Mouse (Mus musculus): ENCODE measurements around the gene Bbx. TPM values are rescaled to one million over a fixed set of nuclear protein-coding genes. Genes with fewer than 3 reads are reported as not detected.

Gene Bbx
- polyA plus RNA-seq, 1 experiment from 2014 or later = 33.1 TPM

DNA sequence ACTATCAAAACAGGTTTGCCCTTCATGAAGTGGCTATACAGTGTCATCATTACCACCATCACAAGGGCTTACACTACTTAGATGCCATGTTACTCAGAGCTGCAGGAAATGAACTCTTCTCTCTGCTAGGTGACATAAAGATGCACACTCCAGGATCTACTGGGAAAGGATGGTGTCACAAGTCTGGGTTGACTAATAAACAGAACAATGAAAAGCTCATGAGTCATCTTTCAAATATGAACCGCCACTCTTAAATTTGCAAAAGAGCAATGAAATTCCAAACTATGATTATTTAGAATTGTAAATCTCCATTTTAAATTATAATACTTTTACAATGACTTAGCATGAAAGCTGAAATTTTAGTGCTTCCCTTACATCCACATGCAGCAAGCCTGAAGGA is 129.6 kb downstream of the Bbx start:
- Histone ChIP-seq H3K9me3 (ENCODE audit: control insufficient read depth, low read length) (no peaks in the 10 kb centered on the region), H3K36me3 (ENCODE audit: control insufficient read depth, insufficient read depth, low read length) (no peaks in the 10 kb centered on the region), H3K4me2 (ENCODE audit: low read length) (no peak overlapping the region), H3K27me3 (ENCODE audit: control insufficient read depth, insufficient read depth, low read length) (no peaks in the 10 kb centered on the region), H3K9ac (ENCODE audit: low read length) (no peak overlapping the region), H3K27ac (replicated peaks in 1 of 2; ENCODE audit: control insufficient read depth in 1 of 2, insufficient read depth in 1 of 2, low read depth in 2 of 2, low read length in 2 of 2) (no peak overlapping the region), H3K4me1 (ENCODE audit: control insufficient read depth in 2 of 2, insufficient read depth in 2 of 2, low read length in 2 of 2) (peaks cover 2 to 17% of the 10 kb centered on the region in 2 experiments), H3K4me3 (ENCODE audit: control insufficient read depth in 1 of 2, insufficient read depth in 1 of 2, low read depth in 1 of 2, low read length in 2 of 2) (no peak overlapping the region)
- 98% methylated on average over 1 of the region's 1 CpGs for WGBS
- no peak for ATAC-seq (ENCODE audit: insufficient number of reproducible peaks, insufficient read depth, low FRiP score, low read depth)

DNA sequence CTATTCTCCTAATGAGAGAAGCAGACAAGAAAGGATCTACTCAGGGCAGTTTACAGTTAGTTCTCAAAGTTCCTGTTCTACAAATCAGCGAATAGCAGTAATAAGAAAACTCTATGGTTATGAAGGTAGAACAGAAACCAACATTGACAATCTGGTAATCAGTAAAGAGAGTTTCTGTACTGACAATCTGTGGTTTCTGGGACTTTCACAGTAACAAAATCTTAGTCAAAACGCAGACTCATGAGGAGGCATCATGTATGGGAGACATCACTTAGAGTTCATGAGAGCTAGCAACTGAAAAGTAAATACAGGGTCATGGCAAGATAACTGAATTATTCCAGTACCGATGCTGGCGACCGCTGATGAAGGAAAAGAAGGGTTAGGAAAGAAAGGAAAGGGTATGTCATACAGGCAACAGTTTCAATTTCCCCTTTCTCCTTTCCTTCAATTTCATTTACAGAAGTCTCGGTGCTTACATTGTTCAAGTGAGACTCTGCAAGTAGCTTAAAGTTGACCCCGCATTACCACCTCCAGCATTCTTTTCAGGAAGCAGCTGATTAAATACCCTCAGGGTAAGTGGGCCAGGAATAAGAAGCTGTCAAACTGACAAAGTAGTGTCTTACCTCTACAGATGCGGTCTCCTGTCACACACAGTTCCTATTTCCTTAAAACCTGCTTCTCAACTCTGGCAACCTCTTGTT is 133.3 kb downstream of the Bbx start:
- Histone ChIP-seq H3K4me2 (ENCODE audit: low read length) (no peak overlapping the region), H3K27me3 (ENCODE audit: control insufficient read depth, insufficient read depth, low read length) (no peaks in the 10 kb centered on the region), H3K4me1 (ENCODE audit: control insufficient read depth in 2 of 2, insufficient read depth in 2 of 2, low read length in 2 of 2) (peaks cover 0 to 11% of the 10 kb centered on the region in 2 experiments; a peak in 3 of 4 replicates), H3K27ac (replicated peaks in 1 of 2; ENCODE audit: control insufficient read depth in 1 of 2, insufficient read depth in 1 of 2, low read depth in 2 of 2, low read length in 2 of 2) (no peak overlapping the region), H3K4me3 (ENCODE audit: control insufficient read depth in 1 of 2, insufficient read depth in 1 of 2, low read depth in 1 of 2, low read length in 2 of 2) (no peak overlapping the region), H3K9me3 (ENCODE audit: control insufficient read depth, low read length) (no peaks in the 10 kb centered on the region), H3K9ac (ENCODE audit: low read length) (no peak overlapping the region), H3K36me3 (ENCODE audit: control insufficient read depth, insufficient read depth, low read length) (no peaks in the 10 kb centered on the region)
- ATAC-seq (ENCODE audit: insufficient number of reproducible peaks, insufficient read depth, low FRiP score, low read depth) = no peak
- WGBS = 52% methylated on average over 8 of the region's 8 CpGs

DNA sequence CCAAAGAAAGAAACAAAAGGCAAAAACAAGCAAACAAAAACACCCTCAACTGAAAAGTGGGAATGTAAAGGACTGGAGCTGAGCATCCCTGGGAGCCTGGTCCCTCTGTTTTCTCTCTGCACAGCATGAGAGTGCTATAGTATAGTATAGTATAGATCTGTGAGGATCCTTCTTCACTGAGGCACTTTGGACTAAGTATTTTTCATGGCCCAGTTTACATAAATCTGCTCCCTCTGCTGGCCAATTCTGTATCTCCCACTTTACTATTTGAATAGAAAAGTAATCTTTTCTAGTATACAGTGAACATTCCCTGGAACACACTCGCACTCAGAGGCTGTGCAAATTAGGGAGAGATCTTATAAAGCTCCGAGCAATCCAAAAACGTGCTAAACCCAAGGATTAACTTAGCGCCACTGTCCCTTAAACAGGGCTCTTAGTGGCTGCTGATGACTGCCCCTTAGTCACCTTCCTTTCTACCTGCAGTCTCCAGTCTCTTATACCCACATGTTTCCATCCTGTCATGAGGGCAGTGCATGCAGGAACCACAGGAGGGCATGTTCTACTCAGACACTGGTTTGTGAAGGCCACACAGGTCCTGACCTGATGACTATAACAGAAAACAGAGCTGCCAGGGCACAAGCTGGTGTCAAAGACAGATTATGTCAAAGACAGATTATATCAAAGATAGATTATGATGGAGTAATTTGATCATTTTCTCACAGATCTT is 138.5 kb downstream of the Bbx start:
- Histone ChIP-seq H3K4me1 (ENCODE audit: control insufficient read depth in 2 of 2, insufficient read depth in 2 of 2, low read length in 2 of 2) (peaks cover 0 to under 1% of the 10 kb centered on the region in 2 experiments; a peak in 1 of 4 replicates), H3K27me3 (ENCODE audit: control insufficient read depth, insufficient read depth, low read length) (no peaks in the 10 kb centered on the region), H3K9me3 (ENCODE audit: control insufficient read depth, low read length) (no peaks in the 10 kb centered on the region), H3K27ac (replicated peaks in 1 of 2; ENCODE audit: control insufficient read depth in 1 of 2, insufficient read depth in 1 of 2, low read depth in 2 of 2, low read length in 2 of 2) (no peak overlapping the region), H3K36me3 (ENCODE audit: control insufficient read depth, insufficient read depth, low read length) (no peaks in the 10 kb centered on the region), H3K4me3 (ENCODE audit: control insufficient read depth in 1 of 2, insufficient read depth in 1 of 2, low read depth in 1 of 2, low read length in 2 of 2) (no peak overlapping the region), H3K4me2 (ENCODE audit: low read length) (no peak overlapping the region), H3K9ac (ENCODE audit: low read length) (no peak overlapping the region)
- whole genome bisulfite sequencing = 71% methylated on average over 4 of the region's 4 CpGs
- ATAC-seq (ENCODE audit: insufficient number of reproducible peaks, insufficient read depth, low FRiP score, low read depth) = no peak

DNA sequence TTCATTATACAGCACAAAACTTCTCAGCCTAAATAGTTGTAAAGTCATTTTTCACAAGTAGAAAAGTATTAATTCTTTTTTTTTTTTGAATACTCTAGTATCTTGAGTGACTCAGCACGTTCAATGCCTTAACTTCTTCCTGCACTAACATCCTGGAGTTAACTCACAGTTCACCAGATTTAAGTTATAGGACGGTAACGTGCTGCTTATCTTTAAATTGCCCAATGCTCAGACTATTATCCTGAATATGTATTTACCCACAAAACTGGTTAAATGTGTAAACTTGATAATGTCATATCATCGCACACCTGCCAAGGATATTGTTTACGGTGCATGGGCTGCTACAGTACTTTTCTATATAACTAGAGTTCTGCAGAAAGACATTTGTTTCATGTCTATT is 139.4 kb downstream of the Bbx start:
- no peak overlapping the region for H3K4me3 ChIP-seq (ENCODE audit: control insufficient read depth in 1 of 2, insufficient read depth in 1 of 2, low read depth in 1 of 2, low read length in 2 of 2)
- no peak overlapping the region for H3K27ac ChIP-seq (replicated peaks in 1 of 2; ENCODE audit: control insufficient read depth in 1 of 2, insufficient read depth in 1 of 2, low read depth in 2 of 2, low read length in 2 of 2)
- ATAC-seq (ENCODE audit: insufficient number of reproducible peaks, insufficient read depth, low FRiP score, low read depth) = no peak
- no peaks in the 10 kb centered on the region for H3K9me3 ChIP-seq (ENCODE audit: control insufficient read depth, low read length)
- H3K36me3 ChIP-seq (ENCODE audit: control insufficient read depth, insufficient read depth, low read length) = no peaks in the 10 kb centered on the region
- no peak overlapping the region for H3K4me2 ChIP-seq (ENCODE audit: low read length)
- no peaks in the 10 kb centered on the region for H3K27me3 ChIP-seq (ENCODE audit: control insufficient read depth, insufficient read depth, low read length)
- H3K9ac ChIP-seq (ENCODE audit: low read length) = no peak overlapping the region
- WGBS = 90% methylated on average over 5 of the region's 5 CpGs
- no peaks in the 10 kb centered on the region; a peak in 1 of 4 replicates for H3K4me1 ChIP-seq (ENCODE audit: control insufficient read depth in 2 of 2, insufficient read depth in 2 of 2, low read length in 2 of 2)

DNA sequence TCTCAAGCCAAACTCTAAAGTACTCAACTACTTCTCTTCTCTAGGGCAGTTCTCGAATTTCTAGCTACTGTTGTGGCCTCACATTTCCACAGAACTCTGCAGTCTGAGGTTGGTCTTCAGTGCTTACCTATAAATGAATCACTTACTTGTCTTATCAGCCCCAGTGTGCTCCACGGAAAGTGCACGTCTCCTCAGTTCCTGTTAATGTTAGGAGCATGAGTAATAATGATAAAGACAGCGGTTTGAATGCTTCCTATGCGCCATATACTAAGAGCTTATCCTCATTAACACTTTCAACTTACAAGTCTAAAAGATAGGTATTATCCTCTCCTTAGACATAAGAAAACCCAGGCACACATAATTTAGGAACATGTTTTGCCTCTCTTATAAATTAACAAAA is 142.4 kb downstream of the Bbx start:
- H3K9me3 ChIP-seq (ENCODE audit: control insufficient read depth, low read length) = no peaks in the 10 kb centered on the region
- H3K36me3 ChIP-seq (ENCODE audit: control insufficient read depth, insufficient read depth, low read length) = no peaks in the 10 kb centered on the region
- 24% methylated on average over 5 of the region's 5 CpGs for WGBS
- no peaks in the 10 kb centered on the region; a peak in 1 of 4 replicates for H3K4me1 ChIP-seq (ENCODE audit: control insufficient read depth in 2 of 2, insufficient read depth in 2 of 2, low read length in 2 of 2)
- no peak overlapping the region for H3K27ac ChIP-seq (replicated peaks in 1 of 2; ENCODE audit: control insufficient read depth in 1 of 2, insufficient read depth in 1 of 2, low read depth in 2 of 2, low read length in 2 of 2)
- ATAC-seq (ENCODE audit: insufficient number of reproducible peaks, insufficient read depth, low FRiP score, low read depth) = no peak
- no peaks in the 10 kb centered on the region for H3K27me3 ChIP-seq (ENCODE audit: control insufficient read depth, insufficient read depth, low read length)
- H3K4me2 ChIP-seq (ENCODE audit: low read length) = no peak overlapping the region
- H3K4me3 ChIP-seq (ENCODE audit: control insufficient read depth in 1 of 2, insufficient read depth in 1 of 2, low read depth in 1 of 2, low read length in 2 of 2) = no peak overlapping the region
- no peak overlapping the region for H3K9ac ChIP-seq (ENCODE audit: low read length)

DNA sequence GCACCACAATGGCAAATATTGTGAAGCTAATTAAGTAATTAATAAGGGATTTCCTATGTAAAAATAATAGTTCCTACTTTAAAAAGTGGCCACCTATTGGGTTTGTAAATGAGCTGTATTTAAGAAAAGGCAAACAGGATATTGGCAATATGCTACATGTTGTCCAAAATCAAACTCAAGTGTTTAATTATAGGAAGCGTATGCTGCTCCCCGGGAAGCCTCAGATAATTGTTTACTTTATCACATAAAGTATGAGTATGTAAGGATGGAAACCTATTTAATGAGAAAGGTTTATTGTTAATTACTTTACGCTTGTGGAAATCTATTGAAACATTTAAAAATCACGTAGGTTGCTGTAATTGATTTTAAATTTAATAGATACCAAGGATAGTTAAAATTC is 159.4 kb downstream of the Bbx start:
- no peak for ATAC-seq (ENCODE audit: insufficient number of reproducible peaks, insufficient read depth, low FRiP score, low read depth)
- no peaks in the 10 kb centered on the region for H3K27me3 ChIP-seq (ENCODE audit: control insufficient read depth, insufficient read depth, low read length)
- H3K36me3 ChIP-seq (ENCODE audit: control insufficient read depth, insufficient read depth, low read length) = 0 out of 2 replicates have a peak, but pooled peaks cover 7% of the 10 kb centered on the region
- WGBS = 89% methylated on average over 4 of the region's 4 CpGs
- H3K9me3 ChIP-seq (ENCODE audit: control insufficient read depth, low read length) = no peaks in the 10 kb centered on the region
- no peak overlapping the region for H3K4me2 ChIP-seq (ENCODE audit: low read length)
- H3K9ac ChIP-seq (ENCODE audit: low read length) = no peak overlapping the region
- H3K4me3 ChIP-seq (ENCODE audit: control insufficient read depth in 1 of 2, insufficient read depth in 1 of 2, low read depth in 1 of 2, low read length in 2 of 2) = no peak overlapping the region
- H3K4me1 ChIP-seq (ENCODE audit: control insufficient read depth in 2 of 2, insufficient read depth in 2 of 2, low read length in 2 of 2) = no peaks in the 10 kb centered on the region
- H3K27ac ChIP-seq (replicated peaks in 1 of 2; ENCODE audit: control insufficient read depth in 1 of 2, insufficient read depth in 1 of 2, low read depth in 2 of 2, low read length in 2 of 2) = no peak overlapping the region

DNA sequence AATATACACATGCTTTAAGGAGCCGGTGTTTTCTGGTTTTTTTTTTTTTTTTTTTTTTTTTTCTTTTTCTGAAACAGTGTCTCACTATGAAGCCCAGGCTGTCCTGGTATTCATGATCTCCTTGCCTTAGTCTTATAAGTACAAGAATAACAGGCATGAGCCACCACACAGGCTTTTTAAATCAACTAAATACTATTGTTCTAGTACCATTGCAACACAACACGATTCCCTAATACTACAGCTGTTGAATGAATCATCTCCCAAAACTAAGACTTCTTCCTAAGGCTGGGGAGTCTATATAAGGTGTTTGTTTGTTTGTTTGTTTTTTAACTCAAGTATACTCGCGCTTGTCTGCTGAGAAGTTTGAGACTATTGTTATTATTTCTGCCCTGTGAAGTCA is 169.5 kb downstream of the Bbx start:
- Histone ChIP-seq H3K4me1 (ENCODE audit: control insufficient read depth in 2 of 2, insufficient read depth in 2 of 2, low read length in 2 of 2) (0 out of 4 replicates have a peak, but pooled peaks cover 0 to 3% of the 10 kb centered on the region in 2 experiments), H3K4me2 (ENCODE audit: low read length) (no peak overlapping the region), H3K27ac (replicated peaks in 1 of 2; ENCODE audit: control insufficient read depth in 1 of 2, insufficient read depth in 1 of 2, low read depth in 2 of 2, low read length in 2 of 2) (no peak overlapping the region), H3K27me3 (ENCODE audit: control insufficient read depth, insufficient read depth, low read length) (no peaks in the 10 kb centered on the region), H3K9ac (ENCODE audit: low read length) (no peak overlapping the region), H3K36me3 (ENCODE audit: control insufficient read depth, insufficient read depth, low read length) (peaks cover 27% of the 10 kb centered on the region), H3K9me3 (ENCODE audit: control insufficient read depth, low read length) (no peaks in the 10 kb centered on the region), H3K4me3 (ENCODE audit: control insufficient read depth in 1 of 2, insufficient read depth in 1 of 2, low read depth in 1 of 2, low read length in 2 of 2) (no peak overlapping the region)
- WGBS = 93% methylated on average over 4 of the region's 4 CpGs
- ATAC-seq (ENCODE audit: insufficient number of reproducible peaks, insufficient read depth, low FRiP score, low read depth) = no peak

All from heart, embryonic 14.5 days (tissue).